Mouse (Mus musculus) right cerebral cortex, postnatal 14 days (tissue): ENCODE measurements around the gene Jrkl.
A peak's percentile ranks its signal among the peaks of the same experiment; 100 is the strongest.

Experiments
- DNase-seq: peaks from one replicate; pipeline ENCODE4 v3.0.0; 2022

Jrkl gene

GRCm38 (mm10) chr9:13245481-13245880 lies at the start of gene Jrkl:
Gene Jrkl (minus strand): TSS chr9:13245829.
- DNase-seq = peak; percentile 6

GRCm38 (mm10) chr9:13287482-13287881 lies 41.9 kb upstream of the Jrkl start:
- no peak for DNase-seq

- DNase-seq = no peak
Measured at GRCm38 (mm10) chr9:13273219-13273618, 27.6 kb upstream of the Jrkl start.

- DNase-seq = no peak
Measured at GRCm38 (mm10) chr9:13260980-13261379, 15.4 kb upstream of the Jrkl start.

GRCm38 (mm10) chr9:13258173-13258572 lies 12.5 kb upstream of the Jrkl start:
- no peak for DNase-seq

GRCm38 (mm10) chr9:13256726-13257125 lies 11.1 kb upstream of the Jrkl start:
- DNase-seq = no peak

- no peak for DNase-seq
Measured at GRCm38 (mm10) chr9:13251251-13251650, 5.6 kb upstream of the Jrkl start.

GRCm38 (mm10) chr9:13248104-13248503 lies 2.5 kb upstream of the Jrkl start:
- DNase-seq = no peak

- peak; percentile 89 for DNase-seq
Measured at GRCm38 (mm10) chr9:13246815-13247638, 1.4 kb upstream of the Jrkl start, which contains the start of gene Ccdc82. Gene Ccdc82 (plus strand): TSS chr9:13246955.

GRCm38 (mm10) chr9:13242321-13242720 lies 3.3 kb downstream of the Jrkl start:
- no peak for DNase-seq

- DNase-seq = peak; percentile 20
Measured at GRCm38 (mm10) chr9:13231545-13232216, 13.9 kb downstream of the Jrkl start.

GRCm38 (mm10) chr9:13230553-13230952 lies 15.1 kb downstream of the Jrkl start:
- no peak for DNase-seq

GRCm38 (mm10) chr9:13225872-13226271 lies 19.8 kb downstream of the Jrkl start:
- DNase-seq = no peak

- DNase-seq = no peak
Measured at GRCm38 (mm10) chr9:13206369-13206768, 39.3 kb downstream of the Jrkl start.

GRCm38 (mm10) chr9:13203681-13204080 lies 41.9 kb downstream of the Jrkl start:
- no peak for DNase-seq

- no peak for DNase-seq
Measured at GRCm38 (mm10) chr9:13203109-13203508, 42.5 kb downstream of the Jrkl start.

- no peak for DNase-seq
Measured at GRCm38 (mm10) chr9:13200079-13200478, 45.5 kb downstream of the Jrkl start.

- peak; percentile 38 for DNase-seq
Measured at GRCm38 (mm10) chr9:13195762-13196161, 49.9 kb downstream of the Jrkl start.

GRCm38 (mm10) chr9:13195268-13195667 lies 50.4 kb downstream of the Jrkl start:
- no peak for DNase-seq

- DNase-seq = no peak
Measured at GRCm38 (mm10) chr9:13194619-13195018, 51.0 kb downstream of the Jrkl start.
